Mouse (Mus musculus) common myeloid progenitor, adult 5-6 weeks (primary cell): ENCODE measurements around the gene Vmn1r149. TPM values are rescaled to one million over a fixed set of nuclear protein-coding genes. Genes with fewer than 3 reads are reported as not detected.
"Not testable (repeated sequence)": the region's sequence is repeated elsewhere in the genome, so short reads cannot be mapped to it uniquely, and the experiment has no call there.

Experiments
- ATAC-seq: replicated peaks from 2 replicates; pipeline ENCODE4 v1.8.0; 2016; ENCODE audit warnings: low read depth, mild to moderate bottlenecking, moderate TSS enrichment, inconsistent platforms; ENCODE audit not compliant: poor library complexity, severe bottlenecking
- total RNA-seq: library from RNA; stranded (forward); fragments of 200-1000, 187-1606 nt; gene quantifications from 2 replicates; pipeline ENCODE4 v1.2.3, GENCODE M21; 2017

Gene Vmn1r149
- total RNA-seq, result not detected in 2 replicates

DNA sequence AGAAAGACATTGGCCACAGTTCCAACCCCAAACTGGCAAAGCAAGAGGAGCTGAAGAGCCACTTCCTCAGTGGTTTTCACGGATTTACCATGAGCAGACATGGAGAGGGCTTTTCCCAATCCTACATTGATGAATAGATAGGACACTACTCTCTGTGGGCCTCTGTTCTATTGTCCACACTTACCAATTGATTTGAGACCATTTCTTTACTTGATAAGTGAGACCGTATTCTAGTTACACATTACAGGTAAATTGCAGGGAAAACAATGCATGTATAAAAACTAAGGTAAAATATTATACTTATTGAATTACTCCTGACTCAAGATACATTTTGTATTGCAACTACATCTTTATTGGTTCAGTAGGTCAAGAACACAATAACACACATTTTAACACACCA lies at the start of gene Vmn1r149:
Gene Vmn1r149 (minus strand): TSS at position 101 of the 400 bp plus-strand sequence.
- not testable (repeated sequence) for ATAC-seq

DNA sequence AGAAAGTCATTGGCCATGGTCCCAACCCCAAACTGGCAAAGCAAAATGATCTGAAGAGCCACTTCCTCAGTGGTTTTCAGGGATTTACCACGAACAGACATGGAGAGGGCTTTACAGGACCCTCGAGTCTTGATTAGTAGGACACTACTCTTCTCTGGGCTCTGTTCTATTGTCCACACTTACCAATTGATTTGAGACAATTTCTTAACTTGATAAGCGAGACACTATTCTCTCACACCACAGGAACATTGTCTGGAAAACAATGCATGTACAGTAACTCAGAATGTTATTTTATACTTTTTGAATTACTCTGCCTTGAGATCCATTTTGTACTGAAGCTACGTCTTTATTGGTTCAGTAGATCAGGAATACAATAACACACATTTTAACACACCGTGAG lies 25.9 kb upstream of the Vmn1r149 start, which contains the start of gene Gm10665:
Gene Gm10665 (minus strand): TSS at position 101 of the 400 bp plus-strand sequence.
- not testable (repeated sequence) for ATAC-seq

- ATAC-seq, result not testable (repeated sequence)
Measured at GRCm38 (mm10) chr7:22413283-22413682, 24.7 kb downstream of the Vmn1r149 start, which contains the start of gene Vmn1r148. Vmn1r148 (plus strand) TSS chr7:22413583.

Other genes starting within 250 kb of the Vmn1r149 start
- gene Vmn1r143, start 248.9 kb downstream of the Vmn1r149 start, total RNA-seq, result not detected in 2 replicates
- not detected in 2 replicates for gene Gm8653, start 237.0 kb downstream of the Vmn1r149 start, total RNA-seq
- not detected in 2 replicates for gene Gm8453, start 208.7 kb downstream of the Vmn1r149 start, total RNA-seq
- not detected in 2 replicates for gene Gm4187, start 108.5 kb downstream of the Vmn1r149 start, total RNA-seq
- not detected in 2 replicates for gene Gm8660, start 67.2 kb downstream of the Vmn1r149 start, total RNA-seq
- gene Vmn1r148, start 24.6 kb downstream of the Vmn1r149 start, total RNA-seq, result not detected in 2 replicates
- gene Gm10665, start 25.8 kb upstream of the Vmn1r149 start, total RNA-seq, result not detected in 2 replicates
- not detected in 2 replicates for gene Vmn1r151, start 61.4 kb upstream of the Vmn1r149 start, total RNA-seq
- gene Vmn1r152, start 84.7 kb upstream of the Vmn1r149 start, total RNA-seq, result not detected in 2 replicates
- not detected in 2 replicates for gene Gm8677, start 96.7 kb upstream of the Vmn1r149 start, total RNA-seq
- gene Gm4201, start 127.1 kb upstream of the Vmn1r149 start, total RNA-seq, result not detected in 2 replicates
- gene Gm4565, start 149.9 kb upstream of the Vmn1r149 start, total RNA-seq, result not detected in 2 replicates
- not detected in 2 replicates for gene Vmn1r155, start 219.8 kb upstream of the Vmn1r149 start, total RNA-seq